ENCODE assay signal across 17 mouse cellular contexts in the genomic region with DNA sequence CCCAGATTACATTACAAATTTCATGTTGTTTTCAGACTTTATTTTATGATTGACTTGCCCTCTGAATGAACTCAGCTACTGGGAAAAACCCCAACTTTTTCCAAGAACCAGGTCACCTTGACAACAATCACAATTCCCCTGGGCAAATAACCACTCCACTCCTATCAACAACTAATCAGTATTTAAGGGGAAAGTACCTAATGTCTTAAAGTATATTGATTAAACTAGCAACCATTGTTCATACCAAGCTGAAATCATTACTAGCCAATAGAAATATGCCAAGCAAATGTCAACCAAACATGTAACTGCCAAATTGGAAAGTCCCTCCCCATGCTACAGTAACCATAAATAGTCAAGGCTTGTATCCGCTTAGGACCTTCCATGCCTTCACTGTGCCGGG. TPM values are rescaled to one million over a fixed set of nuclear protein-coding genes. Genes with fewer than 3 reads are reported as not detected.
"Had no signal": no experiment of that assay in that cellular context is flagged by ENCODE, and none has a peak within 500 bp of the region (broad histone marks: within the 10 kb centered on the region; RNA-seq: fewer than 3 reads in every experiment).

No protein-coding gene starts in this region.

- H3K27ac ChIP-seq: left cerebral cortex, adult 2 months; limb, embryonic 15.5 days; liver, embryonic 14.5 days; midbrain, embryonic 13.5 days; neural tube, embryonic 13.5 days had no signal

- H3K9me3 ChIP-seq: limb, embryonic 15.5 days; midbrain, embryonic 13.5 days had no signal

- ATAC-seq: midbrain, embryonic 13.5 days had no signal

- H3K4me1 ChIP-seq: limb, embryonic 15.5 days; midbrain, embryonic 13.5 days; neural tube, embryonic 13.5 days had no signal

- H3K27me3 ChIP-seq: midbrain, embryonic 13.5 days had no signal

- H3K4me2 ChIP-seq: limb, embryonic 15.5 days; midbrain, embryonic 13.5 days; neural tube, embryonic 13.5 days had no signal

- H3K4me3 ChIP-seq: left cerebral cortex, adult 2 months; limb, embryonic 15.5 days; midbrain, embryonic 13.5 days; neural tube, embryonic 13.5 days had no signal

- DNase-seq: kidney, adult 18-20 months; kidney, postnatal 25 days; lung, adult 18-20 months; right cerebral cortex, postnatal 25 days; thymus, adult 2 months; thymus, postnatal 25 days had no signal

- H3K36me3 ChIP-seq: limb, embryonic 15.5 days; midbrain, embryonic 13.5 days; neural tube, embryonic 13.5 days had no signal

- H3K9ac ChIP-seq: limb, embryonic 15.5 days; liver, embryonic 14.5 days; midbrain, embryonic 13.5 days; neural tube, embryonic 13.5 days had no signal

RNA-seq across cellular contexts. Expression of a gene that starts 31.3 kb away (rescaled TPM):
- total RNA-seq: layer of hippocampus, postnatal 25 days; left cerebral cortex, adult 2 months; left cerebral cortex, postnatal 14 days; megakaryocyte-erythroid progenitor cell, adult 5-6 weeks had no signal
- polyA plus RNA-seq: limb, embryonic 11.5 days; liver, embryonic 14.5 days; neural tube, embryonic 13.5 days; small intestine, adult 2 months; thymus, adult 2 months; urinary bladder, adult 2 months had no signal

RNA-seq across cellular contexts. Expression of a gene that starts 47.7 kb away (rescaled TPM):
- total RNA-seq: megakaryocyte-erythroid progenitor cell, adult 5-6 weeks had no signal
